Mouse (Mus musculus) heart, postnatal 4 days (tissue): ENCODE results near the gene Il17re. TPM values are rescaled to one million over a fixed set of nuclear protein-coding genes. Genes with fewer than 3 reads are reported as not detected.

Experiments
- DNase-seq: peaks from one replicate; pipeline ENCODE4 v3.0.0; 2021
- microRNA-seq, 2 experiments: library from miRNA; unstranded; fragments of <30 nt; microRNA quantifications; one replicate each; pipeline ENCODE4 v1.2.0; 2021 to 2022
- total RNA-seq, 2 experiments: library from RNA; stranded (reverse); gene quantifications; 2 replicates each; pipeline ENCODE4 v1.2.3; 2021

The Il17re gene
- total RNA-seq, 2 experiments from 2014 or later: 1.1 to 1.3 TPM

- DNase-seq: no peak
Measured at GRCm38 (mm10) chr6:113492101-113492864, 34.0 kb downstream of the Il17re start.

GRCm38 (mm10) chr6:113494258-113494788 lies 36.0 kb downstream of the Il17re start:
- peak; percentile 83 for DNase-seq

GRCm38 (mm10) chr6:113495071-113495675 lies 36.9 kb downstream of the Il17re start:
- no peak for DNase-seq

GRCm38 (mm10) chr6:113499346-113499745 lies 41.1 kb downstream of the Il17re start:
- DNase-seq: no peak

- DNase-seq: no peak
Measured at GRCm38 (mm10) chr6:113501388-113502084, 43.3 kb downstream of the Il17re start, which contains the start of gene Prrt3. Gene Prrt3 (minus strand): TSS chr6:113501931.

- no peak for DNase-seq
Measured at GRCm38 (mm10) chr6:113502801-113503200, 44.5 kb downstream of the Il17re start.

GRCm38 (mm10) chr6:113505689-113506088 lies 47.4 kb downstream of the Il17re start:
- no peak for DNase-seq

GRCm38 (mm10) chr6:113507130-113507529 lies 48.8 kb downstream of the Il17re start:
- no peak for DNase-seq

- DNase-seq: peak; percentile 20
Measured at GRCm38 (mm10) chr6:113508272-113508946, 50.1 kb downstream of the Il17re start.

- DNase-seq: no peak
Measured at GRCm38 (mm10) chr6:113508947-113509280, 50.6 kb downstream of the Il17re start.

- DNase-seq: no peak
Measured at GRCm38 (mm10) chr6:113513944-113514343, 55.7 kb downstream of the Il17re start.

- DNase-seq: no peak
Measured at GRCm38 (mm10) chr6:113514600-113514999, 56.3 kb downstream of the Il17re start.

- DNase-seq: no peak
Measured at GRCm38 (mm10) chr6:113517434-113518080, 59.3 kb downstream of the Il17re start.

Small RNAs within 50 kb of the gene (microRNA-seq; reads per million reads assigned to microRNA genes)
- 0 reads per million in 2 experiments for gene Gm24387

Other genes starting within 250 kb of the Il17re start
- gene Mtmr14, start 220.6 kb upstream of the Il17re start, total RNA-seq: 10 to 100 TPM; 12.2 to 12.8 TPM
- gene Cpne9, start 176.2 kb upstream of the Il17re start, total RNA-seq: not detected
- 10 to 100 TPM; 21.8 to 23.8 TPM for gene Brpf1, start 151.3 kb upstream of the Il17re start, total RNA-seq
- 1 to 10 TPM; 5.2 to 6.2 TPM for gene Ogg1, start 131.5 kb upstream of the Il17re start, total RNA-seq
- 10 to 100 TPM; 73.5 to 73.7 TPM for gene Camk1, start 114.5 kb upstream of the Il17re start, total RNA-seq
- 10 to 100 TPM; 23.8 to 26.0 TPM for gene Tada3, start 80.6 kb upstream of the Il17re start, total RNA-seq
- gene Arpc4, start 80.4 kb upstream of the Il17re start, total RNA-seq: 100 to 1,000 TPM; 142 to 143 TPM
- gene Ttll3, start 69.2 kb upstream of the Il17re start, total RNA-seq: 1 to 10 TPM; 1.7 to 2.7 TPM
- gene Rpusd3, start 39.1 kb upstream of the Il17re start, total RNA-seq: 1 to 10 TPM; 7.1 to 7.9 TPM
- gene Cidec, start 22.7 kb upstream of the Il17re start, total RNA-seq: 1 to 10 TPM; 1.8 to 2.3 TPM
- 10 to 100 TPM; 28.3 to 34.7 TPM for gene Jagn1, start 15.9 kb upstream of the Il17re start, total RNA-seq
- 10 to 100 TPM in 1 of 2 experiments, 1 to 10 TPM in 1; 7.9 to 10.2 TPM for gene Il17rc, start 12.9 kb downstream of the Il17re start, total RNA-seq
- gene Creld1, start 24.8 kb downstream of the Il17re start, total RNA-seq: 10 to 100 TPM; 34.6 to 41.5 TPM
- gene Prrt3, start 43.4 kb downstream of the Il17re start, total RNA-seq: not detected
- 10 to 100 TPM; 61.9 to 63.6 TPM for gene Emc3, start 73.2 kb downstream of the Il17re start, total RNA-seq
- 10 to 100 TPM in 1 of 2 experiments, 1 to 10 TPM in 1; 7.9 to 10.2 TPM for gene Fancd2, start 73.2 kb downstream of the Il17re start, total RNA-seq
- gene Fancd2os, start 142.2 kb downstream of the Il17re start, total RNA-seq: not detected
- gene Brk1, start 146.3 kb downstream of the Il17re start, total RNA-seq: 100 to 1,000 TPM; 101 to 102 TPM
- gene Vhl, start 165.5 kb downstream of the Il17re start, total RNA-seq: 10 to 100 TPM; 13.6 to 18.6 TPM
- gene Irak2, start 180.0 kb downstream of the Il17re start, total RNA-seq: 10 to 100 TPM in 1 of 2 experiments, 1 to 10 TPM in 1; 8.9 to 11.1 TPM
- 10 to 100 TPM; 76.2 to 80.7 TPM for gene Tatdn2, start 238.6 kb downstream of the Il17re start, total RNA-seq